In the genomic region with DNA sequence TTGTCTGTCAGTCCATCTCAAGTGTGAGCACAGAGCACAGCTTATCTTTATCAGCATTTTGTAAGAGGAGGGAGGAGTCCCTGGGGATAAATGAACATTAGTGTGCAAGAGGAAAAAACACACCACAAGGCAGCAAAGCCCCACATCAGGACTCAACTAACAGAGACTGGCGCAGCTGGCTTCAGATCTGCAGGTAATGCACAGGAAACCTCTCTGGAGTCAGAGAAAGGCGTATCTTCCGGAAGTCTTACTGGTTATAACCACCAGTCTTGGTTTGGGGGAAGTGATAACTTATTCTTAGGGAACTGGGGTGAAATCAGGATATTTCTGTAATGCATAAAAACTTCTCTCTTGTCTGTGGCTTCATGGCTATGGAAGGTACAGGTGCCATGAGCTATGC, we compare ENCODE assay signal across 35 mouse cellular contexts. TPM values are rescaled to one million over a fixed set of nuclear protein-coding genes. Genes with fewer than 3 reads are reported as not detected.
DNase-seq lines count a peak whose midpoint lies in the region; ATAC-seq lines count a peak whose summit lies in the region.
"Had no signal": no experiment of that assay in that cellular context is flagged by ENCODE, and none has a peak within 500 bp of the region (broad histone marks: within the 10 kb centered on the region; RNA-seq: fewer than 3 reads in every experiment).

No protein-coding gene starts in this region.

- no peaks in the 10 kb centered on the region for H3K27me3 ChIP-seq in heart, embryonic 10.5 days (ENCODE audit: insufficient read depth, poor library complexity, severe bottlenecking)
- H3K27me3 ChIP-seq: forebrain, embryonic 13.5 days; heart, embryonic 12.5 days; heart, embryonic 15.5 days; hindbrain, embryonic 12.5 days; hindbrain, embryonic 15.5 days; intestine, embryonic 15.5 days had no signal

- DNase-seq in heart, embryonic 10.5 days (ENCODE audit: low spot score), result peak; percentile 55
- DNase-seq in heart, postnatal 25 days (ENCODE audit: low spot score), result no peak
- DNase-seq in kidney, postnatal 25 days, result no peak
- DNase-seq: adrenal gland, adult 2 months; adrenal gland, postnatal 14 days; B cell, adult 2 months; cerebellum, adult 11 months; cerebellum, adult 2 months; cerebellum, adult 9-11 months; cerebellum, postnatal 25 days; embryo, embryonic 11 days; gastrocnemius, adult 2 months; gastrocnemius, postnatal 14 days; heart, postnatal 10 days; heart, postnatal 4 days had no signal

- H3K36me3 ChIP-seq in heart, embryonic 10.5 days, result no peaks in the 10 kb centered on the region
- H3K36me3 ChIP-seq: forebrain, embryonic 10.5 days; heart, embryonic 12.5 days; heart, embryonic 15.5 days; hindbrain, embryonic 12.5 days; hindbrain, embryonic 15.5 days; intestine, embryonic 15.5 days had no signal

- peak; percentile 72 for ATAC-seq in common myeloid progenitor, adult 5-6 weeks (replicated peaks; ENCODE audit: low read depth, poor library complexity, severe bottlenecking)
- ATAC-seq in granulocyte monocyte progenitor cell, adult 5-6 weeks (replicated peaks; ENCODE audit: poor library complexity, severe bottlenecking), result peak; percentile 73
- ATAC-seq in megakaryocyte, adult 5-6 weeks (ENCODE audit: poor library complexity, severe bottlenecking), result peak; percentile 47
- ATAC-seq in CD4-positive, CD25-positive, alpha-beta regulatory T cell, adult 4 months, result no peak
- ATAC-seq: forebrain, embryonic 13.5 days; forebrain, embryonic 16.5 days; intestine, embryonic 15.5 days had no signal

- H3K4me1 ChIP-seq in heart, embryonic 10.5 days, result no peaks in the 10 kb centered on the region
- H3K4me1 ChIP-seq: forebrain, embryonic 10.5 days; forebrain, embryonic 13.5 days; heart, embryonic 12.5 days; heart, embryonic 15.5 days; hindbrain, embryonic 12.5 days; hindbrain, embryonic 15.5 days; intestine, embryonic 15.5 days had no signal

- WGBS in heart, embryonic 10.5 days, result 89% methylated on average over 3 of the region's 3 CpGs

- H3K27ac ChIP-seq in heart, embryonic 10.5 days, result no peak overlapping the region
- H3K27ac ChIP-seq: forebrain, embryonic 10.5 days; forebrain, embryonic 13.5 days; gastrocnemius, adult 2 months; heart, embryonic 15.5 days; hindbrain, embryonic 12.5 days; hindbrain, embryonic 15.5 days; intestine, embryonic 15.5 days had no signal

- intact Hi-C loops in heart, postnatal 25 days (cut with DNase I), result no loop called here

- H3K9me3 ChIP-seq in heart, embryonic 10.5 days, result no peaks in the 10 kb centered on the region
- H3K9me3 ChIP-seq: forebrain, embryonic 10.5 days; forebrain, embryonic 13.5 days; heart, embryonic 12.5 days; heart, embryonic 15.5 days; hindbrain, embryonic 12.5 days; hindbrain, embryonic 15.5 days; intestine, embryonic 15.5 days had no signal

- H3K4me3 ChIP-seq in heart, embryonic 10.5 days, result no peak overlapping the region
- H3K4me3 ChIP-seq: forebrain, embryonic 10.5 days; forebrain, embryonic 13.5 days; gastrocnemius, adult 2 months; heart, embryonic 12.5 days; heart, embryonic 15.5 days; hindbrain, embryonic 12.5 days; hindbrain, embryonic 15.5 days; intestine, embryonic 15.5 days had no signal

RNA-seq across cellular contexts. Expression of a gene that starts 17.7 kb away (rescaled TPM):
- polyA plus RNA-seq in heart, embryonic 10.5 days (2016; fragmentation: Nextera tagmentation; extraction: Ambion mirVana), result not detected in 2 replicates
- total RNA-seq in heart, postnatal 25 days (2021), result not detected
- not detected in 2 replicates for total RNA-seq in common myeloid progenitor, adult 5-6 weeks (2017)
- total RNA-seq in granulocyte monocyte progenitor cell, adult 5-6 weeks (2014; fragmentation: Nextera tagmentation), result not detected in 2 replicates
- not detected in 2 replicates for total RNA-seq in granulocyte monocyte progenitor cell, adult 5-6 weeks (2017)
- total RNA-seq in megakaryocyte, adult 5-6 weeks (2015), result not detected in 2 replicates
- total RNA-seq in megakaryocyte, adult 5-6 weeks (2017), result not detected in 2 replicates
- polyA plus RNA-seq in CD4-positive, CD25-positive, alpha-beta regulatory T cell, adult 4 months (2017; shearing (Covaris generic)), result not detected
- total RNA-seq: gastrocnemius, postnatal 14 days; heart, postnatal 10 days; MEL had no signal
- polyA plus RNA-seq: cerebellum, adult 2 months; cortical plate, adult 2 months; embryonic facial prominence, embryonic 11.5 days; embryonic facial prominence, embryonic 14.5 days; forebrain, embryonic 10.5 days; forebrain, embryonic 13.5 days; forebrain, embryonic 16.5 days; frontal cortex, adult 2 months; heart, embryonic 12.5 days; heart, embryonic 15.5 days; hindbrain, embryonic 12.5 days; hindbrain, embryonic 15.5 days; intestine, embryonic 15.5 days had no signal

RNA-seq across cellular contexts. Expression of a gene that starts 17.7 kb away (rescaled TPM):
- polyA plus RNA-seq in heart, embryonic 10.5 days (2016; fragmentation: Nextera tagmentation; extraction: Ambion mirVana), result not detected in 2 replicates
- not detected for total RNA-seq in heart, postnatal 25 days (2021)
- not detected in 2 replicates for total RNA-seq in common myeloid progenitor, adult 5-6 weeks (2017)
- not detected in 2 replicates for total RNA-seq in granulocyte monocyte progenitor cell, adult 5-6 weeks (2014; fragmentation: Nextera tagmentation)
- total RNA-seq in granulocyte monocyte progenitor cell, adult 5-6 weeks (2017), result not detected in 2 replicates
- total RNA-seq in megakaryocyte, adult 5-6 weeks (2015), result not detected in 2 replicates
- not detected in 2 replicates for total RNA-seq in megakaryocyte, adult 5-6 weeks (2017)
- polyA plus RNA-seq in CD4-positive, CD25-positive, alpha-beta regulatory T cell, adult 4 months (2017; shearing (Covaris generic)), result not detected
- total RNA-seq: gastrocnemius, adult 2 months; gastrocnemius, postnatal 14 days; heart, postnatal 10 days; heart, postnatal 4 days; MEL had no signal
- polyA plus RNA-seq: cerebellum, adult 2 months; cortical plate, adult 2 months; embryonic facial prominence, embryonic 11.5 days; embryonic facial prominence, embryonic 14.5 days; forebrain, embryonic 10.5 days; forebrain, embryonic 13.5 days; forebrain, embryonic 16.5 days; frontal cortex, adult 2 months; heart, embryonic 12.5 days; heart, embryonic 15.5 days; hindbrain, embryonic 12.5 days; hindbrain, embryonic 15.5 days; intestine, embryonic 15.5 days had no signal

RNA-seq across cellular contexts. Expression of a gene that starts 41.7 kb away (rescaled TPM):
- polyA plus RNA-seq in heart, embryonic 10.5 days (2016; fragmentation: Nextera tagmentation; extraction: Ambion mirVana), result not detected in 2 replicates
- not detected for total RNA-seq in heart, postnatal 25 days (2021)
- not detected in 2 replicates for total RNA-seq in common myeloid progenitor, adult 5-6 weeks (2017)
- not detected in 2 replicates for total RNA-seq in granulocyte monocyte progenitor cell, adult 5-6 weeks (2014; fragmentation: Nextera tagmentation)
- not detected in 2 replicates for total RNA-seq in granulocyte monocyte progenitor cell, adult 5-6 weeks (2017)
- total RNA-seq in megakaryocyte, adult 5-6 weeks (2015), result not detected in 2 replicates
- total RNA-seq in megakaryocyte, adult 5-6 weeks (2017), result not detected in 2 replicates
- not detected for polyA plus RNA-seq in CD4-positive, CD25-positive, alpha-beta regulatory T cell, adult 4 months (2017; shearing (Covaris generic))
- total RNA-seq: adrenal gland, postnatal 14 days; adrenal gland, postnatal 4 days; gastrocnemius, adult 2 months; gastrocnemius, postnatal 14 days; gastrocnemius, postnatal 4 days; heart, adult 8-10 months; heart, postnatal 10 days; heart, postnatal 4 days; MEL had no signal
- polyA plus RNA-seq: adrenal gland, adult 2 months; cerebellum, adult 2 months; cortical plate, adult 2 months; embryonic facial prominence, embryonic 11.5 days; forebrain, embryonic 10.5 days; forebrain, embryonic 13.5 days; forebrain, embryonic 16.5 days; frontal cortex, adult 2 months; heart, embryonic 12.5 days; heart, embryonic 15.5 days; hindbrain, embryonic 12.5 days; hindbrain, embryonic 15.5 days; intestine, embryonic 15.5 days had no signal

RNA-seq across cellular contexts. Expression of a gene that starts 50.5 kb away (rescaled TPM):
- 0.08 and 0.09 TPM in 2 replicates for polyA plus RNA-seq in heart, embryonic 10.5 days (2016; fragmentation: Nextera tagmentation; extraction: Ambion mirVana)
- 1 to 10 TPM; 4.7 to 4.8 TPM for total RNA-seq in heart, postnatal 25 days (2021)
- total RNA-seq in common myeloid progenitor, adult 5-6 weeks (2017), result not detected in 2 replicates
- total RNA-seq in granulocyte monocyte progenitor cell, adult 5-6 weeks (2014; fragmentation: Nextera tagmentation), result not detected in 2 replicates
- total RNA-seq in granulocyte monocyte progenitor cell, adult 5-6 weeks (2017), result not detected in 2 replicates
- total RNA-seq in megakaryocyte, adult 5-6 weeks (2015), result 0.23 and 0.31 TPM in 2 replicates
- total RNA-seq in megakaryocyte, adult 5-6 weeks (2017), result not detected in 2 replicates
- polyA plus RNA-seq in CD4-positive, CD25-positive, alpha-beta regulatory T cell, adult 4 months (2017; shearing (Covaris generic)), result not detected
- total RNA-seq: MEL had no signal
- polyA plus RNA-seq: forebrain, embryonic 10.5 days; forebrain, embryonic 13.5 days; forebrain, embryonic 16.5 days; heart, embryonic 12.5 days had no signal
